Mouse (Mus musculus) forebrain, embryonic 15.5 days (tissue): Measurements from ENCODE around the gene E130308A19Rik. TPM values are rescaled to one million over a fixed set of nuclear protein-coding genes. Genes with fewer than 3 reads are reported as not detected.

ENCODE experiments used
- ATAC-seq: fragments of 200-750 bp; cut with Nextera tagmentation; replicated peaks from 2 replicates; pipeline ENCODE4 v1.8.0; 2017; ENCODE audit warnings: mild to moderate bottlenecking, moderate TSS enrichment, moderate library complexity
- H3K27ac ChIP-seq: fragments of 300-500 bp; sonication (generic); replicated peaks from 2 replicates; pipeline ENCODE4 v1.5.1; 2015; ENCODE audit warnings: mild to moderate bottlenecking, inconsistent platforms
- H3K27me3 ChIP-seq: fragments of 300-500 bp; sonication (generic); 2 replicates; pipeline ENCODE4 v1.6.1; 2015; ENCODE audit warnings: inconsistent platforms
- H3K36me3 ChIP-seq: fragments of 300-500 bp; sonication (generic); 2 replicates; pipeline ENCODE4 v1.6.1; 2015; ENCODE audit warnings: mild to moderate bottlenecking, inconsistent platforms
- H3K4me1 ChIP-seq: fragments of 300-500 bp; sonication (generic); 2 replicates; pipeline ENCODE4 v1.6.1; 2015; ENCODE audit warnings: inconsistent platforms
- H3K4me2 ChIP-seq: fragments of 300-500 bp; sonication (generic); replicated peaks from 2 replicates; pipeline ENCODE4 v1.6.1; 2015; ENCODE audit warnings: mild to moderate bottlenecking, inconsistent platforms
- H3K4me3 ChIP-seq: fragments of 300-500 bp; sonication (generic); 2 replicates; pipeline ENCODE4 v1.5.1; 2015; ENCODE audit warnings: mild to moderate bottlenecking, inconsistent platforms
- H3K9ac ChIP-seq: fragments of 300-500 bp; sonication (generic); replicated peaks from 2 replicates; pipeline ENCODE4 v1.6.1; 2015; ENCODE audit warnings: mild to moderate bottlenecking, inconsistent platforms
- H3K9me3 ChIP-seq: fragments of 300-500 bp; sonication (generic); 2 replicates; pipeline ENCODE4 v1.6.1; 2016; ENCODE audit warnings: inconsistent platforms
- WGBS: fragments of 180-500 bp; shearing (Covaris S2); methylation state at CpG from one replicate; pipeline ENCODE4 v1.1.7; 2015; ENCODE audit warnings: mixed read lengths; 5-methylcytosine and 5-hydroxymethylcytosine counted together
- polyA plus RNA-seq: library from polyadenylated mRNA; unstranded; fragments of >200 nt; fragmentation: Nextera tagmentation; extraction: Ambion mirVana; gene quantifications from 2 replicates; pipeline ENCODE4 v1.2.1, GENCODE M21; 2015

Gene E130308A19Rik
- polyA plus RNA-seq: 32.5 and 36.6 TPM in 2 replicates

GRCm38 (mm10) chr4:59625998-59626910 lies at the start of gene E130308A19Rik:
TSS of gene E130308A19Rik (plus strand) at chr4:59626211.
- WGBS: under 1% methylated on average over 86 of the region's 120 CpGs
- ATAC-seq: peak; percentile 92
- Histone ChIP-seq H3K9me3 (no peaks in the 10 kb centered on the region), H3K4me3 (peak within 1 kb of the TSS; percentile 89), H3K27ac (peak within 1 kb of the TSS; percentile 78), H3K27me3 (no peaks in the 10 kb centered on the region), H3K4me1 (peaks cover 37% of the 10 kb centered on the region), H3K9ac (peak within 1 kb of the TSS; percentile 68), H3K36me3 (no peaks in the 10 kb centered on the region), H3K4me2 (peak within 1 kb of the TSS; percentile 83)

GRCm38 (mm10) chr4:59580495-59581281 lies 45.3 kb upstream of the E130308A19Rik start:
- Histone ChIP-seq H3K4me3 (peak overlapping the region; percentile 61), H3K27ac (peak overlapping the region; percentile 87), H3K9ac (peak overlapping the region; percentile 61), H3K4me1 (peaks cover 16% of the 10 kb centered on the region), H3K36me3 (no peaks in the 10 kb centered on the region), H3K27me3 (no peaks in the 10 kb centered on the region), H3K9me3 (no peaks in the 10 kb centered on the region), H3K4me2 (peak overlapping the region; percentile 71)
- ATAC-seq: peak; percentile 29
- WGBS: under 1% methylated on average over 23 of the region's 23 CpGs

DNA sequence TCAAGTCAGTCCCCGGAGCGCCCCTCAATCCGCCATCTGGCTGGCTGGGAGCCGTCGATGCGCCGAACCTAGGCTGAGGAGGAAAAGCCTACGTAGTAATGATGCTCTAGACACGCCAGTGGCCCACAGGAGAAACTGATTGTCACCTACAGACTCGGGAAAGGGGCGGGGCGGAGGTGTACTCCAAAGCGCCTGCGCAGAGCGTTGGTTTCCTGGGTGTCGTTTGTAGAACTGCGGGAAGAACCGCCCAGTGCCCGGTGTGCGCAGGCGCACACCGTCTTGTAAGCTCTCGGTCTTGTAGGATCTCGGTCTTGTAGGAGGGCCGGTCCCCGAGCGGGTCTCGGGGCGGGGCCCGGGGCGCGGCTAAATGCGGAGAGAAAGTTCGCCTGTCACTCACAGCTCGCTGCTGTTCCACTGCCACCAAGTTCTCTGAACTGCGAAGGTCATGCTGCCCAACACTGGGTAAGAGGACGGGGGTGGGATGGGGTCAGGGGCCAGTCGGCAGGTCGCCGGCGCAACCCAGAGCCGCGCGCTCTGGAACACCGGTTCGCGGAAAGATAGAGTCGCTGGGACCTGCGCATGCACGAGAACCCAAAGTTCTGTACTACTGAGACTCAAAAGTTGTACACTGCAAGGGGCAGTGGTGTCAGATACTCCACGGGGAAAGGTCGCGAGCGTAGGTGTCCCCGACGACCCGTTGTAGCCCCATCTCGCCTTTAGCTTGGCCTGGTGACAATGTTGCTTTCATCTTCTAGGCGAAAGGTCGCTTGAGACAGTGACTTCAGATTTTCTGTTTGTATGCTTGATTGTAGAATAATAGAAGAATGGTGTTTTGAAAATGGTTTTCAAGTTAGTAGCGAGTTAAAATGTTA lies 44.5 kb upstream of the E130308A19Rik start, which contains the start of gene Hsdl2:
Gene Hsdl2 (plus strand): TSS at position 250 of the 872 bp plus-strand sequence.
- no peaks in the 10 kb centered on the region for H3K27me3 ChIP-seq
- ATAC-seq: peak; percentile 98
- H3K4me1 ChIP-seq: peaks cover 16% of the 10 kb centered on the region
- WGBS: under 1% methylated on average over 61 of the region's 61 CpGs
- no peaks in the 10 kb centered on the region for H3K9me3 ChIP-seq
- H3K27ac ChIP-seq: peak within 1 kb of the TSS; percentile 87
- peak within 1 kb of the TSS; percentile 61 for H3K4me3 ChIP-seq
- no peaks in the 10 kb centered on the region for H3K36me3 ChIP-seq
- peak within 1 kb of the TSS; percentile 71 for H3K4me2 ChIP-seq
- H3K9ac ChIP-seq: peak within 1 kb of the TSS; percentile 61

DNA sequence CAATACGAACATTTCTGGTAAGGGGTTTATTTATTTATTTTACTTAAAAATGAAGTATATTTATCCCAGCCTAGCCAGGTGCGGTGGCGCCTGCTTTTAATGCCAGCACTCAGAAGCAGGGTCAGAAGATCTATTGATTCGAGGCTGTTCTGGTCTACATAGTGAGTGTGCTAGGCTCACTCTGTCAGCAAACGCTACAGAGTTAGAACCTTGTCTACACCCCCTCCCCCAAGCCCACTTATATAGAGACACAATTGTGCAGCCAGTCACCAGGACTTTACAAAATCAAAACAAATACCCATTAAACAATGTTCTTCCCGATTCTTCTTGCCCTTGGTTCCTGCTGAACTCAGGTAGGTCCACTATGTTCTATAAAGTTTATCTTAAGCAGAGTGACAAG lies 43.8 kb upstream of the E130308A19Rik start:
- Histone ChIP-seq H3K4me2 (peak overlapping the region; percentile 71), H3K27ac (no peak overlapping the region), H3K4me1 (peaks cover 16% of the 10 kb centered on the region), H3K36me3 (no peaks in the 10 kb centered on the region), H3K4me3 (peak overlapping the region; percentile 61), H3K9me3 (no peaks in the 10 kb centered on the region), H3K27me3 (no peaks in the 10 kb centered on the region), H3K9ac (no peak overlapping the region)
- ATAC-seq: no peak
- 24% methylated on average over 6 of the region's 6 CpGs for WGBS

GRCm38 (mm10) chr4:59585097-59585496 lies 40.9 kb upstream of the E130308A19Rik start:
- H3K9ac ChIP-seq: no peak overlapping the region
- no peak for ATAC-seq
- no peak overlapping the region for H3K27ac ChIP-seq
- no peak overlapping the region for H3K4me2 ChIP-seq
- H3K4me1 ChIP-seq: peaks cover 14% of the 10 kb centered on the region
- WGBS: 83% methylated on average over 5 of the region's 5 CpGs
- H3K9me3 ChIP-seq: no peaks in the 10 kb centered on the region
- H3K27me3 ChIP-seq: no peaks in the 10 kb centered on the region
- no peaks in the 10 kb centered on the region for H3K36me3 ChIP-seq
- H3K4me3 ChIP-seq: no peak overlapping the region

- Histone ChIP-seq H3K4me1 (no peaks in the 10 kb centered on the region; the same call in 1 of the 2 replicates), H3K36me3 (no peaks in the 10 kb centered on the region), H3K4me2 (no peak overlapping the region), H3K4me3 (no peak overlapping the region), H3K27me3 (no peaks in the 10 kb centered on the region), H3K9ac (no peak overlapping the region), H3K9me3 (no peaks in the 10 kb centered on the region), H3K27ac (no peak overlapping the region)
- ATAC-seq: no peak
- 76% methylated on average over 2 of the region's 2 CpGs for WGBS
These were observed 38.7 kb upstream of the E130308A19Rik start for GRCm38 (mm10) chr4:59587215-59587871.

- Histone ChIP-seq H3K27ac (no peak overlapping the region), H3K36me3 (no peaks in the 10 kb centered on the region), H3K27me3 (no peaks in the 10 kb centered on the region), H3K4me3 (no peak overlapping the region), H3K4me1 (no peaks in the 10 kb centered on the region), H3K4me2 (no peak overlapping the region), H3K9me3 (no peaks in the 10 kb centered on the region), H3K9ac (no peak overlapping the region)
- 90% methylated on average over 1 of the region's 1 CpGs for WGBS
- no peak for ATAC-seq
These were observed 38.2 kb upstream of the E130308A19Rik start for GRCm38 (mm10) chr4:59587872-59588226.

DNA sequence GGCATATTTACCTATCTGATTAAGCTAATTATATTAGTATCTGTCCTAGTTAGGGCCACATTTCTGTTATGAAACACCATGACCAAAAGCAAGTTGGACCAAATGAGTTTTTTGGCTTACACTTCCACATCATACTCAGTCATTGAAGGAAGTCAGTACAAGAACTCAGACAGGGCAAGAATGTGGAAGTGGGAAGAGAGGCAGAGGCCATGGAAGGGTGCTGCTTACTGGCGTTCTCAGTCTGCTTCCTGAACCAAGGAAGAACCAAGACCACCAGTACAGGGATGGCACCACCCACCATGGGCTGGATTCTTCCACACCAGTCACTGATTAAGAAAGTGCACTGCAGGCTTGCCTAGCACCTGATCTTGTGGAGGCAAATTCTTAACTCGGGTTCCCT lies 31.4 kb upstream of the E130308A19Rik start:
- WGBS: 71% methylated on average over 2 of the region's 2 CpGs
- no peaks in the 10 kb centered on the region for H3K36me3 ChIP-seq
- H3K27ac ChIP-seq: no peak overlapping the region
- no peaks in the 10 kb centered on the region for H3K4me1 ChIP-seq
- H3K9me3 ChIP-seq: no peaks in the 10 kb centered on the region
- no peak overlapping the region for H3K4me3 ChIP-seq
- no peaks in the 10 kb centered on the region for H3K27me3 ChIP-seq
- no peak for ATAC-seq
- no peak overlapping the region for H3K4me2 ChIP-seq
- H3K9ac ChIP-seq: no peak overlapping the region

GRCm38 (mm10) chr4:59596556-59596955 lies 29.5 kb upstream of the E130308A19Rik start:
- Histone ChIP-seq H3K9me3 (no peaks in the 10 kb centered on the region), H3K4me2 (no peak overlapping the region), H3K27ac (no peak overlapping the region), H3K9ac (no peak overlapping the region), H3K4me1 (no peaks in the 10 kb centered on the region), H3K4me3 (no peak overlapping the region), H3K27me3 (no peaks in the 10 kb centered on the region), H3K36me3 (no peaks in the 10 kb centered on the region)
- WGBS: 87% methylated on average over 2 of the region's 2 CpGs
- no peak for ATAC-seq

GRCm38 (mm10) chr4:59602704-59603103 lies 23.3 kb upstream of the E130308A19Rik start:
- H3K4me2 ChIP-seq: no peak overlapping the region
- H3K27ac ChIP-seq: no peak overlapping the region
- no peak for ATAC-seq
- 89% methylated on average over 4 of the region's 4 CpGs for WGBS
- no peaks in the 10 kb centered on the region for H3K27me3 ChIP-seq
- H3K4me3 ChIP-seq: no peak overlapping the region
- H3K36me3 ChIP-seq: no peaks in the 10 kb centered on the region; the same call in 1 of the 2 replicates
- no peaks in the 10 kb centered on the region for H3K4me1 ChIP-seq
- no peak overlapping the region for H3K9ac ChIP-seq
- no peaks in the 10 kb centered on the region for H3K9me3 ChIP-seq

GRCm38 (mm10) chr4:59604892-59605291 lies 21.1 kb upstream of the E130308A19Rik start:
- H3K4me1 ChIP-seq: no peaks in the 10 kb centered on the region
- H3K4me3 ChIP-seq: no peak overlapping the region
- H3K9me3 ChIP-seq: no peaks in the 10 kb centered on the region
- no peaks in the 10 kb centered on the region; the same call in 1 of the 2 replicates for H3K36me3 ChIP-seq
- WGBS: 82% methylated on average over 3 of the region's 3 CpGs
- H3K9ac ChIP-seq: no peak overlapping the region
- no peak for ATAC-seq
- no peaks in the 10 kb centered on the region for H3K27me3 ChIP-seq
- no peak overlapping the region for H3K27ac ChIP-seq
- no peak overlapping the region for H3K4me2 ChIP-seq
